Mouse (Mus musculus) neutrophil, adult 5-6 weeks (primary cell): ENCODE measurements around the gene Tax1bp1. TPM values are rescaled to one million over a fixed set of nuclear protein-coding genes. Genes with fewer than 3 reads are reported as not detected.

Experiments used
- ATAC-seq: fragments of 151-379, 151-347 bp; 2 replicates; pipeline ENCODE4 v1.8.0; 2017; ENCODE audit warnings: mild to moderate bottlenecking, moderate TSS enrichment; ENCODE audit not compliant: insufficient number of reproducible peaks, poor library complexity, low FRiP score, severe bottlenecking; ENCODE audit errors: extremely low read depth
- total RNA-seq: library from RNA; stranded (forward); fragments of 200-1000 nt; gene quantifications from 2 replicates; pipeline ENCODE4 v1.2.3, GENCODE M21; 2017

Tax1bp1 gene
- total RNA-seq, 1 experiment from 2014 or later, result 471 TPM

DNA sequence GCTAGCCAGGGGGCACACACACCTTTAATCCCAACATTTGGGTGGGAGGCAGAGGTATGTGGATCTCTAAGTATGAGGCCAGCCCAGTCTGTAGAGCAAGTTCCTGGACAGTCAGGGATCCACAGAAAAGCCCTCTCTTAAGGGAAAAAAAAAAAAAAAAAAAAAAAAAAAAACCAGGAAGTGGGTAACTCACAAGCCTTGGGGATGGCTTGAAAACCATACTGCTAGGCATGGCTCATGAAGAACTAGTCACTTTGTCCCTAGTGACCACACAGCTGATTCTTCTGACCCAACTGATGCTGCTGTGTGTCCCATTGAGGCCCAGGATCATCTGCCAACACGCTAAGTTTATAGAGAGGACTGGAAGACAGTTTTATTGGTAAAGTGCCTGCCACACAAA lies 14.5 kb upstream of the Tax1bp1 start:
- peak; percentile 36; the same call in 1 of the 2 replicates for ATAC-seq

DNA sequence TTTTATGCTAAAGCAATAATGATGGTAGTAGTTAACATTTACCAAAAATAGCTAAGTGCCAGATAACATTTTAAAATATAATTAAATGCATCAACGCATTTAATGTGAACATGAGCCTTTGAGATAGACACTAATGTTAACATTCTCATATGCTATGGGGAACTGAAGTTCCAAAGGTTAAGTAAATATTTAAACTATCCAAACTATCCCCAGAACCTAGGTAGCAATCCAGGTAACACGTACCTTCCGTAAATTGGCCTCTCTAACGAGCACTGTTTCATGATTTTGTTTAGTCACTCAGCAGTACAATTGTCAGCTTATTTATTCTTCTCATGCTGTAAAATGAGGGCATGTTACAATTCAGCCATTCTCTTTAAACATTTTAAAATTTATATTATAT lies 13.6 kb upstream of the Tax1bp1 start:
- ATAC-seq, result no peak

DNA sequence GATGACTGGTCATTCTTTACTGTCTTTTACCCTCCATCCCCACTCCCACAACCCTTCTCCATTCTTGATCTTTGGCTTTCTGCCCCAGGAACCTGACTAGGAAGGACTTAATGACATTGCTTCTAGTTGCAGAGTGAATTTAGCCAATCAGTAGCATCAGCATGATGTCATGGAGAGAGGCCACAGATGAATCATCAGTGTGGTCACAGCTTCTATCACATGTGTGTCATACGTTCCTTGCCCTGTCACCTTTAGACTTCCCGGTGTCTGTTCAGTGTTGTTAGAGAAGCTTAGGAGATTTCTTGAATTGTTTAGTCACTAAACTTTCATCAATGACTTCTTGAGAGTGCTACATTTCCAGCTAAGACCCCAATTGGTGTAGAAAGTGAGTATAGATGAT lies 10.3 kb upstream of the Tax1bp1 start:
- ATAC-seq, result no peak

DNA sequence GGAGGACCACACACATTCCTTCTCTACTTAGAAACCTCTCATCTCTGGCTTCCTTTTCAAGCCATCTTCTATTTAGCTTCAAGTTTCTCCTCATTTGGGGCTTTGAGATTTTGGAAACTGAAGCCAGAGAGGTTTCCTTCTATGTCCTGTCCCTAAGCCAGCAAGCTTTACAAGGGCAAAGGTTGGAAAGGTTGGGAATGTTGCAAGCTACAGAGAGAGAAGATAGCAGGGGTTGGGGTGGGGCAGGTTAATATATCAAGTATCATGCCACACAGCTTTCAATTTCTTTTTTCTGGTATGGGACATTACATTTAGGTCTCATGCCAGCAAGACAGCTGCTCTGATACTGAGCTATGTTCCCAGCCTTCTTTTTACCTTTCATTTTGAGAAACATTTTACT lies 8.2 kb upstream of the Tax1bp1 start:
- no peak for ATAC-seq

DNA sequence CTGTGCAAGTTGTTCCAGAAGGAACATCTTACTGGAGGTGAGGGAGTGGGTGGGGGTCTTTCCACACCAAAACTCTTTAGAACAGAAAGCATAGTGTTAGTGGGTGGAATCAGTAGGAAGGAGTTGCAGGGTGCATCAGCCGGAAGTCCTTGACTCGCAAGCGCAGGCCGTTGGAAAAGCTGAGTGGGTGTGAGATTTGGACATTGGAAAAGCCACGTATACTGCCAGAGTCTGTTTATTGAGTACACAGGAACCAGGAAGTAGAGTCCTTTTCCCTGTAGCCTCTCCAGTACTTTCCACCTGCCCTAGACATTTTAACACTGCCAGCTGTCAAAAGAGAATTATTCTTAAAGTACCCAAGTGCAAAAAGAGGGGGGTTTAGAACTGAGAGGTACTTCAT lies 5.7 kb upstream of the Tax1bp1 start:
- no peak for ATAC-seq

DNA sequence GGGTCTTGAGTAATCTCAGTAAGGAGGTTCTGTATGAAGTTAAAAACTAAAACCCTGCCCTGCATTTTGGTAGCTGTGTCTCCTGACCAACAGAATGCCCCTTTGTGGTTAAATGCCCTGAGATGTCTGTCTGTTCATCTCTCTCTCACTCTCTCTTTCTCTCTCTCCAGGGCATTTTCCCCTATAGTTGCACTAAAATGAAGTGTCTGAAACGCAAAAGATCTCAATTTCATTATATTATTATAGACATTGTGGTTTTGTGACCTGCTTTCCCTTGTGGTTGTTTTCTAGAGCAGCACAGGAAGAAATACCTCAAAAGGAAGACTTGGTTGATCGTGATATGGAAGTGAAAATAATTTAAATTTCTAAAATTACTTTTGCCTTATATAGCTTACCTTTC lies 966 bp upstream of the Tax1bp1 start:
- no peak for ATAC-seq

DNA sequence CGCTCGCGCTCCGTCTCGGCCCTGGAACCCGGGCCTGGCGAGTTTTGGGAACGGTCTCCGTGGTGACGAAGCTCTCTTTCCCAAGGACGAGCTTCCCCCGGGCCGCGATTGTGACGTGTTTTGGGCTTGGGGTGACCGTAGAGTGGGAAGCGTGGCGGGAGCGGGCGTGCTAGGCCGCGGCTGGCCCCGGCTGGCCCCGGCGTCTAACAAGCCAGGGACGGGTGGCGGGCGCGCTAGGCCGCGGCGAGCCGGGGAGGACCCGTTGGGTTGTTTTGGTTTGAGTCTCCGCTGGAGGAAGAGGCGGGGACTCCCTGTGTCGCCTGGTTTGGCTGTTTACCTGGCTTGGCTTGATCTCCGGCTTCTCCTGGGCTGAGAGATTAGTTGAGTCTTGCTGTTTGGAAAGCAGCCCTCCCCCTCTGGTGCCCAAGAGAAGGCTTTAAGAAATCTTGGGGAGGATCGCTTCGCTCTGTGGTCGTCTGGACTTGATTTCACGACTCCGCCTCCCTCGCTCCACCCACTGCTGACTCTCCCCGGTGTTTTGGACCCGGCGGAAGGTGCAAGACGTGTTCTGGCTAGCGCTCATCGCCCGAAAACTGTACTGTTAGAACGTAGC lies 474 bp downstream of the Tax1bp1 start:
- peak; percentile 79; the same call in 1 of the 2 replicates for ATAC-seq

DNA sequence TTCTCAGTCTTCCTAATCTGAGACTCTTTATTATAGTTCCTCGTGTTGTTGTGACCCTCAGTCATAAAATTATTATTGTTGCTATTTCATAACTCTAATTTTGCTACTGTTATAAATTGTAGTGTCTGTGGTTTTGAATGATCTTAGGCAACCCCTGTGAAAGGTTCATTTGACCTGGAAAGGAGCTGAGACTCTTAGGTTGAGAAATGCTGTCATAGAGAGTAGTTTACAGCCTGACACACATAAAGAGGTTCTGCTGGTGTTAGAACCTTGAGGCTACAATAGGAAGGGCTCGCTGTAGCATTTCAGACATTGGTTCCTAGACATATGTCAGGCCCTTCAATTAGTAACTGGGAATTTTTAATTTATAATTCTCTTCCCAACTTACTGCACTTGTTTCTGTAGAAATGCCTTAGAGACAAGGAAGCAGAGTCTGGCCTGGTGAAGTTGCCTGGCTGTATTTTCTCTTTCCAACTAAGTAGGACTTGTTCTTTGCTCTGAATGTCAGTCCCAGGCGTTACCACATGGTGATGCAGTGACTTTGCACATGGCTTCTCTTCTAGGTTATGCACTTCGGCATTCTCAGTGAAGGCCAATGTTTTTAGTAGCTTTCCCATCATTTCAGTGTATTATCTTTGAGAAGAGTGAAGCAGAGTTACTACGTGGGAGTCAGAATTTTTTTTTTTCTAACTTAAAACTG lies 4.1 kb downstream of the Tax1bp1 start:
- ATAC-seq, result no peak

DNA sequence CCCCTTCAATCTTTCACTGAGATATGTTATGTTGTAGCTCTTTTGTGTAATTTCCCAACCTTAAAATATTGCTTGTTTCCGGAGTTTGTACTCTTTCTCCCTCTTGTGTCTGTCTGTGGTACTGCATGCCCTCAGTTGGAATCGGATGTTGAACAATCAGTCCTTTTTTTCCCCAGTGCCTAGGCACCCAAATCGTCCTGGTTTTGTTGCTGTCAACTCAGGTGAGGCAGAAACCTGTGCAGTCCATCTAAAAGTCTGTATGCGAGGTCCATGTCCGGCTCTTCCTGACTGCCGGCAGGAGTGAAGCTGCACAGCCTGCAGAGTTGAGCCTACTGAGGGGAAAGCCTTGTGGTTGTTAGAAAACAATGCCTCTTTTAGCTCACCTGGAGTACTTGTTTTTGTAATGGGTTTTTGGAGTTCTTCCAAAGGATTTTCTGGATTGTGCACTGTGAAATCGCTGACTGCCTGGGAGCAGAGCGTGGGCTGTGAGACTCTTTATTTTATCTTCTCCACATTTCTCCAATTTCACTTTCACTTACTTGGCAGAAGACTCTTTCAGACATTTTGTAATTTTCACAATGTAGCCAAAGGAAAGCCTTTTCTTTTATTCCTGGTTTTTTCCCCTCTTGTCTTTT lies 11.4 kb downstream of the Tax1bp1 start:
- peak; percentile 61; the same call in 1 of the 2 replicates for ATAC-seq

DNA sequence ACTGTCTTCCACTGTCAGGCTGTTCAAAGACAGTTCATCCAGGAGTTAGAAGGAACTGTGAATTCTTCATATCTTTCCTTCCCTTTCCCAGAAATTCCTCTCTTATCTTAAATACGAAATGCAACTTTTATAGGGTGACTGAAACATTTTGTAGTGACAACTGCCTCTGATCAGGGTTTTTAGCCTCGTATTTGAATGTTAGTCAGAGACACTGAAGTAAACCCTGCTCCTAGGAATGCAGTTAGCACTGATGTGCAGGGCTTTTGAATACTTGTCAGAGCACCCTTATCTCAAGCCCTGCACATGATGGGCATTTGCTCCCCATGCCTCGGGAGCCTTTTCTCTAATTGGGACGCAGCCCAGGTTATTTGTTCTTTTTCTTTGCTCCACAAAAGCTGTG lies 16.8 kb downstream of the Tax1bp1 start:
- no peak for ATAC-seq

DNA sequence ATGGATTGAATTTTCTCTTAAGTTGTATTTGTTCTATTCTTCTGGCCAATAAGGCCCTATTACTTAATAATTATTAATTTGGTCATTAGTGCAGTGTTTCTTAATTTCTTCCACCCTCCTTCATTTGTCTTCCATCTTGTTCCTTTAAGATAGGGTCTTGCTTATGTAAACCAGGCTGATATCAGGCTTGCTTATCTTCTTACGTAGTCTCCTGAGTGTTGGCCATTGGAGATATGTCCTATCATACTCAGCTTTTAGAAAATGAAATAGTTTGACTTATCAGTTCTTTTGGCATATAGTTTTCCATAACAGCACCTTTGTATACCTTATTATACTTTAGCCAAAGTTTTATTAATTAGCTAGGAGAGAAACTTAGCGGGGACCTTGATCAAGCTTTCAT lies 21.1 kb downstream of the Tax1bp1 start:
- no peak for ATAC-seq

DNA sequence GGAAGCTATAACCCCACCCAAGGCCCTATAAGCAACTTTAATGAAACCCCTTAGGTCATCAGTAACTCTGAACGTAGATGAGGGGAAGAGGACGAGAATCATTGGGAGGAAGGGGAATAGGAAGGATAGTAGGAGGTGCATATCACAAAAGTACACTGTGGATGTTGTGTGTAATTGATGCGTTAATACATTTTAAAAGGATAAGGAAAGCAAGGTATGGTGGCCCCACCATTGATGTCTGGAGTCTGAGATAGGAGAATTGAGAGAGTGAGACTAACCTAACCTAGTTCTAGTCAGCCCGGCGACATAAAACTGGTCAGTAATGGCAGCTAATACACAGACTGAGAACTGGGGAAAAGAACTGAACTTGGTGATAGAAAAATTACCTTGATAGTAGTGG lies 39.3 kb downstream of the Tax1bp1 start:
- no peak for ATAC-seq

DNA sequence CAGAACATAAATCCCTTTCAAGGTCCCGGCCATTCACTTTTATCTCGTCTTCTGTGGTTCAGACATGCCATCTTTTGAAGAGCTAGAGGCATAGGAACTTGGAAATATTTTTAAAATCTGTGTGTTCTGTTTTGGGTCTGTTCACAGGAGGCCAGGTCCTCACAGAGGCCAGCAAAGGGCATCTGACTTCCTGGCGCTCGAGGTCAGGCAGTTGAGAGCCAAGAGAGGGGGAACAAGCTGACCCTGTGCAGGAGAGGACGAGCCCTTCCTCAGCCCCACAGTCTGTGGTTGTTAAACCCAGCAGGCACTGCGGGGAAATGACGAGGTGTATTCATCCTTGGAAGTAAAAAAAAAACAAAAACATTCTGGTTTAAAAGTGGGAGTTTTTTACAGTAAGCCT lies 51.7 kb downstream of the Tax1bp1 start:
- ATAC-seq, result no peak

DNA sequence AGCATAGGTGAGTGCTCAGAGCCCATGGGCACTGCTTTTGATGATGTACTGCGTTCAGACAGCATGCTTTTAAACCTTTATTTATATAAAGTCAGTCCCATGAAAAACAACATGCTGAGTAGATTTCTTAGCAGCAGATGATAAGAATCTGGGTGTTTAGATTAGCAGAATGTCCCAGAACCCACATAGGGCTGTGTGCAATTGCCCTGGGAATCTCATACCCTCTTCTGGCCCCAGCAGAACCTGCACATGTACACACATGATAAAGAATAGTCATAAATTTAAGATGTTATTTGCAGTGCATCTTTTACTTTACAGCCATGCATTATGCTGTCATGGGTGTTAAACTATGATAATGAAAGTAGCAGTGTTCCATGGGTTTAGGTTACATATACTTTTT lies 57.3 kb downstream of the Tax1bp1 start:
- no peak for ATAC-seq

DNA sequence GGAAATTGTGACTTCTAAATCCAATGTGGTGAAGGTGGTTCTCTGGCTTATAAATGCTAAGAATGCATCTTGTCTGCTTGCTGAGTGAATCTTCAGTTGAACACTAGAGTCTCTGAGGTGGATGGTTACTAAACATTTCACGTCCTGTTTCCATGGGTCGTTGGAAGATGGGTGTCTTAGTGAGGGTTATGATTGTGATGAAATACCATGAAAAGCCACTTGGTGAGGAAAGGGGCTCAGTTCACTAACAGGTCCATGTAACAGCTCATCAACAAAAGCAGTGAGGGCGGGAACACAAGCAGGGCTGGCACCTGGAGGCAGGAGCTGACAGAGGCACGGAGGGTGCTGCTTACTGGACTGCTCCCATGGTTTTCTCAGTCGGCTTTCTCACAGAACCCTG lies 59.6 kb downstream of the Tax1bp1 start:
- ATAC-seq, result no peak

DNA sequence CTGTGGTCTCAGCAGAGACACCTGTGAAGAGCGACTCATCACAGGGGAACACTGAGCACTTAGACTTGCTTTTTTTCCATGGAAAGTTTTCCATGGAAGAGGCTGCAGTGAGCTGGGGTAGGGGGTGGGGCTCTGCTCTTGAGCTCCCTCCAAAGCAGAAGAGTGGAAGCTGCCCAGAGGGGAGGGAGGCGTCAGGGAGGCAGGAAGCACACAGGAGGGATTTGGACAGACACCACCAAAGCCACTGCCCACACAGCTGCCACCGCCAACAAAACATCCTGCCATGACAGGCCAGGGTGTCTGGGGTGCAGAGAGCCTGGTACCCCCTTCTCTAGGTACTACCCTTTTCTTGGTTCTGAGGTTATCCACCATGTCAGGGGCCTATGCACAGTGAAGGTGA lies 61.8 kb downstream of the Tax1bp1 start:
- ATAC-seq, result no peak

DNA sequence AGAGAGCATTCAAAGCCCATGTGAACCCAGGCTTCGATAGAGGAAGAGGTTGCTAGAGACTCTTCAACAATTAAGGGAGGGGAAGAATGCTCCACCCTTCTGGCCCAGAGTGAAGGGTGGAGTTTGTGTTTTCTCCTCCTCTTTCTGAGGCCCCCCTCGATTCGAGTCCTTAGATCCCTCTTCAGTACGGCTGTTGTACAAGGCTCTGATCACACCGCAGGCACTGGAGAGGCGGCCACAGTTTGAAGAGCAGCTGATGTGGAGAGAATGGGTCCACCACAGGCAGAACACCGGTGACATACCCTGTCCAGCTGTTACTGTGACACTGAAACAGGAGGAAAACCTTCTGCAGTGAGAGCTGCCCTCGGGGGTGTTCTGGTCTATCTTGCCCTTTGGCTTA lies 62.4 kb downstream of the Tax1bp1 start:
- ATAC-seq, result no peak

DNA sequence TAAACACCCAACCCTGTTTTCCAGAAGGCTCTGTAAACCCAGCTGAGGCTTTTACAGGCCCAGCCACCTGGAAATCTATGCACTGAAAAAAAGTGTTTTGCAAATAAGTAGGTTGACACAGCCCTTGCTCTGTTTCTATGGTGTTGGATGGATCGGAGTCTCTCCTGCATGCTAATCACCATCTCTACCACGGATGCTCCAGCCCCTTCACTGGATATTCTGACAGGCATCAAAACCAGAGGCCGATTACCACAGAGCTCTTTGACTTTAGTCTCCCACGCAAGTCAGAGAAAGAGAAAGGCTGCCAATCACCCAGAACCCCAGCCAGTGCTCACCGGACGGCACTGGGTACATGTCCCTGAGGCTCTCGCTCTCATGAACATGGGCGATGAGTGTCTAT lies 63.5 kb downstream of the Tax1bp1 start:
- no peak for ATAC-seq

DNA sequence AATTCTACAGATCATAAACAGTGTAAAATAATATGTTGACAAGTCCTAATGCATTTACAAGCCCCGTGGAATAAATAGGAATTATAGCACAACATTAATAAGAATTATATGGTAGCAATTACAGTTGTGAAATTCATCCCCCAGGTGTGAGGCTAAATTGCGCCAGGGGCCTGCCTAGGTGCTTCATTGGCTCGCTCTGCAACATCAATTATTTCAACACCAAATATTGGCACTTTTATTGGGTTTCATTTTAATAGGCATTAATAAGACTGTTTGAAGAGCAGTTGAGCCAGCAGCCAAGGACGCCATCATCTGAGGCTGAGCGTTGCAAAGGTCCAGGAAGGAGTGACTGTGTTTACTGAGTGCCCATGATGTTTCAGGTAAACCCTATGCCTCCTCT lies 65.0 kb downstream of the Tax1bp1 start:
- no peak for ATAC-seq

DNA sequence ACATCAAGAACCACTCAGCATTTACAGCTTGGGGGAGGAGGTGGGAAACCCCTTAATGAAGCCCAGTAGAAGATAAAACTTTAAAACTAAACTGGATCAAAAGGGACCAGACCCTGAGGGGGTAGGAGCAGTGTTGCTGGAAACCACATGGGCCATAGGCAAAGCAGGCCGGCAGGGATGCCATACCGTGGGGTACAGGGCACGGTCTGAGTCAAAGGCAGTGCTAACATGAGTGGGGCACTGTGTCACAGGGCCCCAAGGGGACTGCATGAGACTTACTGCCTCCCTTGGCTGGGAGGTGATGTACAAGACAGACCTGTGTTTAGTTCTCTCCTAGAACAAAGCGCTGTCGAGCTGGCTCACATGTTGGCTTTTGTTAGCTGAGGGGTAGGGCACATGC lies 66.0 kb downstream of the Tax1bp1 start:
- ATAC-seq, result no peak
